Mouse (Mus musculus): ENCODE measurements around the gene Large2. TPM values are rescaled to one million over a fixed set of nuclear protein-coding genes. Genes with fewer than 3 reads are reported as not detected.

The Large2 gene
- polyA plus RNA-seq, 1 experiment from 2014 or later, result 5.4 TPM

DNA sequence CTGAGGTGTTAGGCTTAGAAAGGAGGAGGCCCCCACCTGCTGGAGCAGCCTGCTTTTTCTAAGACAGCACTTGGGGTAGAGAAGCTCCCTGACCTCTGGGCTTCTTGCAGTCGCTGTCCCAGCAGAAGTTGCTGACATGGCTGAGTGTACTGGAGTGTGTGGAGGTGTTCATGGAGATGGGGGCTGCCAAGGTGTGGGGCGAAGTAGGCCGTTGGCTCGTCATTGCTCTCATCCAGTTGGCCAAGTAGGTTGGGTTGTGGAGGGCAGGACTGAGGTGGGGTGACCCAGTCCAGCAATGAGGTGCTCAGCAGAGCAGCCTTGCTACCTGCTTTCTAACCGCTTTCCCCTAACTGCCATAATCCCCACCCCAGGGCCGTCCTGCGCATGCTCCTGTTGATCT lies 2.7 kb upstream of the Large2 start:
- no peak overlapping the region for H3K9ac ChIP-seq (ENCODE audit: low read depth, low read length)
- no peaks in the 10 kb centered on the region for H3K9me3 ChIP-seq (ENCODE audit: control insufficient read depth, low read length)
- H3K27me3 ChIP-seq (replicated peaks; ENCODE audit: control insufficient read depth, insufficient read depth, low read length), result peaks cover 5% of the 10 kb centered on the region
- 88% methylated on average over 7 of the region's 7 CpGs for WGBS
- H3K4me3 ChIP-seq (ENCODE audit: low read depth, low read length), result no peak overlapping the region; the same call in 1 of the 2 replicates
- DNase-seq (ENCODE audit: low spot score) (no peak), ATAC-seq (replicated peaks; ENCODE audit: low FRiP score) (no peak)
- H3K36me3 ChIP-seq (ENCODE audit: control insufficient read depth, insufficient read depth, low read length), result peaks cover 23% of the 10 kb centered on the region
- no peak overlapping the region for H3K27ac ChIP-seq (ENCODE audit: low read depth, low read length)
- no peak overlapping the region for H3K4me2 ChIP-seq
- H3K4me1 ChIP-seq (replicated peaks; ENCODE audit: control insufficient read depth, insufficient read depth, low read length), result peaks cover 8% of the 10 kb centered on the region

DNA sequence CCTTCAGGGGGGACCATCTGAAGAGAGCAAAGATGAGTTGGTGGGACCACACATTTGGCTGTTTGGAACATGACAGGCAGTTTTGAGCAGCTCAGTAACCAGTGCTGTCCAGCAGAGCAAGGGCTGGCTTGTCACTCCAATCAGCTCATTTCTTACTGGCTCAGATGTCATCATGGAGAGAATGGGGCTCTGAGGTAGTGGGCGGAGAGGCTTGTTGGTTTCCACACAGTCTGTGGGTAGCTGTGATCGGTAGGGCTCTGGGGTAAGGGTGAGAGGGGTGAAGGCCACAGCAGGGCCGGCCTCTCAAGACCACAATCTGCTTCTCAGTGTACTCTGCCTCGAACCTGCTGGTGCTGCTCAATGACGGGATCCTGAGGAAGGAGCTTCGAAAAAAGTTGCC lies 1.6 kb upstream of the Large2 start:
- no peak for DNase-seq (ENCODE audit: low spot score)
- Histone ChIP-seq H3K4me1 (replicated peaks; ENCODE audit: control insufficient read depth, insufficient read depth, low read length) (peaks cover 9% of the 10 kb centered on the region), H3K9ac (ENCODE audit: low read depth, low read length) (no peak overlapping the region; the same call in 1 of the 2 replicates), H3K4me2 (peak overlapping the region; percentile 94), H3K9me3 (ENCODE audit: control insufficient read depth, low read length) (no peaks in the 10 kb centered on the region), H3K4me3 (ENCODE audit: low read depth, low read length) (peak overlapping the region; percentile 85), H3K27me3 (replicated peaks; ENCODE audit: control insufficient read depth, insufficient read depth, low read length) (peaks cover 16% of the 10 kb centered on the region), H3K36me3 (ENCODE audit: control insufficient read depth, insufficient read depth, low read length) (peaks cover 16% of the 10 kb centered on the region), H3K27ac (ENCODE audit: low read depth, low read length) (no peak overlapping the region)
- 78% methylated on average over 6 of the region's 6 CpGs for WGBS
- ATAC-seq (replicated peaks; ENCODE audit: low FRiP score), result no peak

DNA sequence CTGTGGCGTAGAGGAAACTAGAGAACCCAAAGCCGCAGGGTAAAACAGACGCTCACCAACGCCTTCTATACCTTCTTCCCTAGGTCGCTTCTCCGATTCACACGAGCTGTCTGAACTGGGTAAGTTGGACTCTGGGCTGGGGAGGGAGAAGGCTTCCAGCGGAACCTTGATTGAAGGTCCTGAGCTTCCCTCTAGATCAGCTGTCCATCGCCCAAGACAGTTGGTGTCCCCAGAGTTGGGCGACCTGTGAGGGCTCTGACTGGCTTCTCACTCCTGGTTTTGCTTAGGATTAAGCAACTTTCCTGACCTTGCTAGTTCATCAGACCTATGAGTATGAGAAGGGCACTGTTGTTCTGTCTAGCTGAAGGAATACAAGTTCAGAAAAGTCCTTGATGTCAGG lies 1.1 kb upstream of the Large2 start:
- H3K9me3 ChIP-seq (ENCODE audit: control insufficient read depth, low read length), result no peaks in the 10 kb centered on the region
- DNase-seq (ENCODE audit: low spot score), result no peak
- peak overlapping the region; percentile 85 for H3K4me3 ChIP-seq (ENCODE audit: low read depth, low read length)
- peaks cover 21% of the 10 kb centered on the region for H3K27me3 ChIP-seq (replicated peaks; ENCODE audit: control insufficient read depth, insufficient read depth, low read length)
- H3K27ac ChIP-seq (ENCODE audit: low read depth, low read length), result peak overlapping the region; percentile 70; the same call in 1 of the 2 replicates
- peaks cover 16% of the 10 kb centered on the region for H3K36me3 ChIP-seq (ENCODE audit: control insufficient read depth, insufficient read depth, low read length)
- H3K4me2 ChIP-seq, result peak overlapping the region; percentile 94
- 8% methylated on average over 10 of the region's 10 CpGs for WGBS
- peaks cover 10% of the 10 kb centered on the region for H3K4me1 ChIP-seq (replicated peaks; ENCODE audit: control insufficient read depth, insufficient read depth, low read length)
- peak overlapping the region; percentile 81 for H3K9ac ChIP-seq (ENCODE audit: low read depth, low read length)
- 0 out of 2 replicates have a peak, but pooled peaks have one; percentile 0 for ATAC-seq (replicated peaks; ENCODE audit: low FRiP score)

DNA sequence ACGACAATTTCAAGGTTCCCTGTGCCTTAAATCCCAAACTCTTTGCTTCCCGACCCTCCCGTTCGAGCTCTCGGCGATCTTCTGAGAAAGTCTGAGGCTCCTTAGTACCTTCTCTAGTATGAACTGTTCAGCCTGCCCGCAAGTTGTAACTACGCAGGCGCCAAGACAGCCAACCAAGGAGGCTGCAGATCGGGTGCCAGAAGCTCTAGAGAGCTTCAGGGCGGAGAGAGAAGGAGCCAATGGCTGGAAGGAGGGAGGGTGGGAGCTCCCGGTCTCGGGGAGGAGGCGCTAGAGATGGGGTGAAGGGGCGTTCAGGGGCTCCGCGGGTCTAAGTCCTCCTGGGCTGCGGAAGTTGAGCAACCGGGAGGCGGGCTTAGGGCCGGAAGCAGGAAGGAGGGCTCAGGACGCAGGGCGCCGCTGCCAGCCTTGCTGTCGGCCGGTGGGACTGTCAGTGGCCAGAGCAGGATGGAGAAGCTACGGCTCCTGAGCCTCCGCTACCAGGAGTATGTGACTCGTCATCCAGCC lies 492 bp upstream of the Large2 start:
- H3K9ac ChIP-seq (ENCODE audit: low read depth, low read length), result peak overlapping the region; percentile 81
- DNase-seq (ENCODE audit: low spot score) (peak; percentile 94), ATAC-seq (replicated peaks; ENCODE audit: low FRiP score) (peak; percentile 94)
- H3K36me3 ChIP-seq (ENCODE audit: control insufficient read depth, insufficient read depth, low read length), result peaks cover 16% of the 10 kb centered on the region
- peaks cover 27% of the 10 kb centered on the region for H3K27me3 ChIP-seq (replicated peaks; ENCODE audit: control insufficient read depth, insufficient read depth, low read length)
- H3K4me1 ChIP-seq (replicated peaks; ENCODE audit: control insufficient read depth, insufficient read depth, low read length), result peaks cover 10% of the 10 kb centered on the region
- under 1% methylated on average over 29 of the region's 29 CpGs for WGBS
- H3K9me3 ChIP-seq (ENCODE audit: control insufficient read depth, low read length), result no peaks in the 10 kb centered on the region
- H3K4me2 ChIP-seq, result peak overlapping the region; percentile 94
- peak overlapping the region; percentile 70 for H3K27ac ChIP-seq (ENCODE audit: low read depth, low read length)
- peak overlapping the region; percentile 85 for H3K4me3 ChIP-seq (ENCODE audit: low read depth, low read length)

DNA sequence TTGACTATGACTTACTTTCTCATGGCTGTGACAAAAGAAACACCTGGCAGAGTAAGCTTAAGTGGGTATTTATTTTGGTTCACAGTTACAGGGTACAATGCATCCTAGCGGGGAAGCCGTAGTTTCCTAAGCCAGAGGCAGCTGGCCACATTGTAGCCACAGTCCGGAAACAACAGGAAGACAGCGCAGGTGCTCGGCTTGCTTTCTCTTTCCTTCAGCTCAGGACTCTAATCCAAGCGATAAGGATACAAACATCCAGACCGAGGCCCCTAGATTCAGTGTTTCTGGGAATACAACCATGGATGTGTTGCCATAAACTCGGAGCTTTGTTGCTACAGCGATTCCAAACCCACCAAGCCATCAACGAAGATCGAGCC lies 1.2 kb downstream of the Large2 start:
- Histone ChIP-seq H3K4me2 (no peak overlapping the region), H3K4me3 (ENCODE audit: low read depth, low read length) (no peak overlapping the region), H3K9ac (ENCODE audit: low read depth, low read length) (no peak overlapping the region), H3K27ac (ENCODE audit: low read depth, low read length) (no peak overlapping the region), H3K9me3 (ENCODE audit: control insufficient read depth, low read length) (no peaks in the 10 kb centered on the region), H3K4me1 (replicated peaks; ENCODE audit: control insufficient read depth, insufficient read depth, low read length) (peaks cover 10% of the 10 kb centered on the region), H3K27me3 (replicated peaks; ENCODE audit: control insufficient read depth, insufficient read depth, low read length) (peaks cover 41% of the 10 kb centered on the region), H3K36me3 (ENCODE audit: control insufficient read depth, insufficient read depth, low read length) (peaks cover 3% of the 10 kb centered on the region; the same call in 1 of the 2 replicates)
- no peak for DNase-seq (ENCODE audit: low spot score)
- ATAC-seq (replicated peaks; ENCODE audit: low FRiP score), result no peak
- 71% methylated on average over 11 of the region's 11 CpGs for WGBS

DNA sequence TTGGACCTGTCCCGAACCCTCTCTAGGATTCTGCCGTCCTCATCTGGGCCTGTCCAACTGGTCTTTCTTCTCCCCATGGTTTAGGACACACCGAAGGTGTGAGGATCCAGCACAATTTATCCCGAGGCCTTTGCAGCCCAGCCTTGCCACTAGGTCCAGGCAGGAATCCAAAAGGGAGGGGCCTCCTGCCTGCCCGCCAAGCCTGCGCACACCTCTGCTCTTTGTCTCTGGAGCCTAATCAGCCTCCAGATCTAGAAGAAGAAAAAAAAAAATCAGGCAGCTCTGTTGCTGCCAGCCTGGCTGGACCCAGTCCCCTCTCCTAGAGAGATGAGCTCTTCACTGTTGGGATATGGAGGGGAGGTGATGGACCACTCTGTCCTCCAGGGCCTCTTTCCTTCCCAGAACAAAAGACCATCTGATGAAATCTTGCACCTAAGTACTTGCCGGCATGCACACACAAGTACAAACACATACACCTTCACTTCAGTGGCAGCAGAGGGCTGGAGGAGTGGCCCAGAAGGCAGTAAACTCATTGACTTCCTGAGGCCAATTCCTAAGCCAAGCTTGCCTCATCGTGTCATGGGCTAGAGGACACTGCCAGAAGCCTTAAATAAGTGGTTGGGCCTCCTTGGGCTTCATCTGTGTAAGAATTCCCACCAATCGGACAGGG lies 1.8 kb downstream of the Large2 start:
- DNase-seq (ENCODE audit: low spot score), result no peak
- WGBS, result 66% methylated on average over 9 of the region's 9 CpGs
- H3K27ac ChIP-seq (ENCODE audit: low read depth, low read length), result no peak overlapping the region
- peaks cover 10% of the 10 kb centered on the region for H3K4me1 ChIP-seq (replicated peaks; ENCODE audit: control insufficient read depth, insufficient read depth, low read length)
- peaks cover 42% of the 10 kb centered on the region for H3K27me3 ChIP-seq (replicated peaks; ENCODE audit: control insufficient read depth, insufficient read depth, low read length)
- H3K9me3 ChIP-seq (ENCODE audit: control insufficient read depth, low read length), result no peaks in the 10 kb centered on the region
- peaks cover under 1% of the 10 kb centered on the region; the same call in 1 of the 2 replicates for H3K36me3 ChIP-seq (ENCODE audit: control insufficient read depth, insufficient read depth, low read length)
- H3K9ac ChIP-seq (ENCODE audit: low read depth, low read length), result no peak overlapping the region
- H3K4me3 ChIP-seq (ENCODE audit: low read depth, low read length), result no peak overlapping the region
- H3K4me2 ChIP-seq, result no peak overlapping the region
- no peak for ATAC-seq (replicated peaks; ENCODE audit: low FRiP score)

DNA sequence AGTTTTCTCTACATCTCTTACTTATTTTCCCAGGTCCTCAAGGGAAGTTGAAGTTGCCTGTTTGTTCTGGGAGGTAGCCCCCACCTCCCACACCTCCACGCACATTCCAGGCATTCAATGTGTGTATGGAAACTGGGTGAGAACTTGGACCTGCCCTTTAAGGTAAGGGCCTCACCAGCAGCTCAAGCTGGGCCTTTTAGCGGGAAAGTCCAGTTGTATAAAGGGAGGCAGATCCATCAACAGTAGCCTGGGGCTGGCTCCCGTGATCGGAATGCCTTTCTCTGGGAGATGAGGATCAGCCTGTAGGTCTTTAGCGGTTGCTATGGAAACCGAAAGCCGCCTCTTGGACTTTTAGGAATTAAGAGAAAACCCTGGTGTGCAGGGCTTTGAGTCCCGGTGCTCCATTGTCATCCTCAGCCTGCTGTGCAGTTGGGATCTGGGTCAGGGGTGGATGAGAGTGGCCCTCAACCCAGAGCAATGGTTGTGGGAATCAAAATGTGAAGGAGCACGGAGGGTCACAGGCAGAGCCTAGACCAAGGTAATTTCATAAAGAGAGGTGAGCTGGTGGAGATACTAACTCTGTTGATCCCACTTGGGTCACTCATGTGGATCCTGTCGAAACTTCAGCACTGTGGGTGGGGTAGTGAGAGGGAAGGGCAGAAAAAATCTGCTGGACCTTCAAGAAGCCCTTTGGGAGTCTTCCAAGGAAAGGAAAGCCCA lies 2.5 kb downstream of the Large2 start:
- H3K4me2 ChIP-seq, result no peak overlapping the region
- H3K27ac ChIP-seq (ENCODE audit: low read depth, low read length), result no peak overlapping the region
- H3K36me3 ChIP-seq (ENCODE audit: control insufficient read depth, insufficient read depth, low read length), result no peaks in the 10 kb centered on the region
- H3K27me3 ChIP-seq (replicated peaks; ENCODE audit: control insufficient read depth, insufficient read depth, low read length), result peaks cover 45% of the 10 kb centered on the region
- DNase-seq (ENCODE audit: low spot score), result no peak
- no peak for ATAC-seq (replicated peaks; ENCODE audit: low FRiP score)
- WGBS, result 38% methylated on average over 10 of the region's 10 CpGs
- H3K9ac ChIP-seq (ENCODE audit: low read depth, low read length), result no peak overlapping the region
- H3K9me3 ChIP-seq (ENCODE audit: control insufficient read depth, low read length), result no peaks in the 10 kb centered on the region
- peaks cover 10% of the 10 kb centered on the region for H3K4me1 ChIP-seq (replicated peaks; ENCODE audit: control insufficient read depth, insufficient read depth, low read length)
- H3K4me3 ChIP-seq (ENCODE audit: low read depth, low read length), result no peak overlapping the region

DNA sequence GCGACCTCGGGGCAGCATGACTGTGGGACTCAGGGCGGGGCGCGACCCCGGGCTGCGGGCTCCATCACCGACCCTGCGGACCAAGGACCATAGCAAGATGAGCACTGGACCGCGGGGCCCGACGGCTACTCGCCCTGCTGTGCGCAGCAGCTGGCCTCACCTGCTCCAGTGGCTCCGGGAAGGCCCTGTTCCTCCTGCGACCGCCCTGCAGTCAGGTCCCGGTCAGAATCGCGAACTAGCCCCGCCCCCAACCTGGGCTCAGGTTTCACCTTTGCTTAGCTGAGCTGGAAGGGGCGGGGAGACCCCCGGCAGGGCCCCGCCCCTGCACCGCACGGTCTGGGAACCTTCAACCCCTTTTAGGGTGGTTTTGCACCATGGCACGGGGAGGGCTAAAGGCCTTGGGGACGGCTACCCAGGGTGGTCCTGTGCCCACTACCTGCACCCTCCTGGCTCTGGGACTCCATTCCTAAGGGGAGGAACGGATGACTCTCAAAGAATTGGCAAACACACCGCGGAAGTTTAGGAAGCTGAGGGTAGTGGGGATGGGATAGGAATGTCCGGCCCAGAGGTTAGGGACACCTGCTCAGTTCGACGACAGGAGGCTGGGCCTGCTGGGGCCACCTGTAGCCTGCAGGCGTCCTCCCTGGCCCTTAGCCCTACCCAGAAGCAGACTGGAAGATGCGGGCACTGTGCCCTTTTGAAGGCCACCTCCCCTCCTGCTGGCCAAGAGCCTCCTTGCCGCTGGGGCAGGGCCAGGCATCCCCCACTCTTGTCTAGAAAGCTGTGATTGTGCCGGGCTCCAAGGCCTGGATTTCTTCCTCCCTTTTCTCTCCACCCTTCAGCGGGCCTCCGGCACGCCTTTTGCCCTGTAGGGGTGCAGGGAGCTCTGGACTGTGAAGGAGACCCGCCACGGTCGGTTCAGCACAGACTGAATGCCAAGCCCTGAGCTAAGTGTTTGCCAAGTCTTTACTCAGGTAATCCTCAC lies 3.6 kb downstream of the Large2 start:
- Histone ChIP-seq H3K36me3 (ENCODE audit: control insufficient read depth, insufficient read depth, low read length) (no peaks in the 10 kb centered on the region), H3K9me3 (ENCODE audit: control insufficient read depth, low read length) (no peaks in the 10 kb centered on the region), H3K4me1 (replicated peaks; ENCODE audit: control insufficient read depth, insufficient read depth, low read length) (peaks cover 6% of the 10 kb centered on the region), H3K9ac (ENCODE audit: low read depth, low read length) (peak overlapping the region; percentile 7; the same call in 1 of the 2 replicates), H3K4me2 (peak overlapping the region; percentile 63), H3K27me3 (replicated peaks; ENCODE audit: control insufficient read depth, insufficient read depth, low read length) (peaks cover 46% of the 10 kb centered on the region), H3K4me3 (ENCODE audit: low read depth, low read length) (peak overlapping the region; percentile 46), H3K27ac (ENCODE audit: low read depth, low read length) (no peak overlapping the region)
- ATAC-seq (replicated peaks; ENCODE audit: low FRiP score), result no peak; the same call in 1 of the 2 replicates
- WGBS, result 8% methylated on average over 45 of the region's 45 CpGs
- peak; percentile 64 for DNase-seq (ENCODE audit: low spot score)
